Mouse (Mus musculus) thymus, postnatal 14 days (tissue): ENCODE data around the gene Tmem200c.

Experiments used
- DNase-seq: peaks from one replicate; pipeline ENCODE4 v3.0.0; 2021

Gene Tmem200c

GRCm38 (mm10) chr17:68826323-68826722 lies at the start of gene Tmem200c:
TSS of gene Tmem200c (plus strand) at chr17:68826623.
- DNase-seq, result no peak

GRCm38 (mm10) chr17:68793741-68794140 lies 32.7 kb upstream of the Tmem200c start:
- no peak for DNase-seq

GRCm38 (mm10) chr17:68836655-68837012 lies 10.2 kb downstream of the Tmem200c start:
- DNase-seq, result no peak

GRCm38 (mm10) chr17:68837013-68837858 lies 10.8 kb downstream of the Tmem200c start:
- DNase-seq, result no peak

- DNase-seq, result no peak
These were observed 11.4 kb downstream of the Tmem200c start for GRCm38 (mm10) chr17:68837859-68838194.

- no peak for DNase-seq
These were observed 13.6 kb downstream of the Tmem200c start for GRCm38 (mm10) chr17:68839888-68840571.

GRCm38 (mm10) chr17:68840572-68840939 lies 14.1 kb downstream of the Tmem200c start:
- DNase-seq, result no peak

- DNase-seq, result no peak
These were observed 14.9 kb downstream of the Tmem200c start for GRCm38 (mm10) chr17:68841097-68841891.

GRCm38 (mm10) chr17:68841892-68842252 lies 15.4 kb downstream of the Tmem200c start:
- no peak for DNase-seq

GRCm38 (mm10) chr17:68845931-68846330 lies 19.5 kb downstream of the Tmem200c start:
- no peak for DNase-seq

- no peak for DNase-seq
These were observed 22.3 kb downstream of the Tmem200c start for GRCm38 (mm10) chr17:68848739-68849138.

- DNase-seq, result no peak
These were observed 25.9 kb downstream of the Tmem200c start for GRCm38 (mm10) chr17:68852171-68852966.

- no peak for DNase-seq
These were observed 37.8 kb downstream of the Tmem200c start for GRCm38 (mm10) chr17:68864175-68864574.

GRCm38 (mm10) chr17:68868439-68868838 lies 42.0 kb downstream of the Tmem200c start:
- no peak for DNase-seq

- DNase-seq, result no peak
These were observed 47.6 kb downstream of the Tmem200c start for GRCm38 (mm10) chr17:68874021-68874420.

- DNase-seq, result no peak
These were observed 48.8 kb downstream of the Tmem200c start for GRCm38 (mm10) chr17:68875251-68875650.

GRCm38 (mm10) chr17:68875917-68876495 lies 49.6 kb downstream of the Tmem200c start:
- DNase-seq, result no peak

- no peak for DNase-seq
These were observed 55.5 kb downstream of the Tmem200c start for GRCm38 (mm10) chr17:68881725-68882524.

- DNase-seq, result no peak
These were observed 57.2 kb downstream of the Tmem200c start for GRCm38 (mm10) chr17:68883474-68884083.

- no peak for DNase-seq
These were observed 64.2 kb downstream of the Tmem200c start for GRCm38 (mm10) chr17:68890672-68891071.
